Mouse (Mus musculus) thymus, postnatal 10 days (tissue): ENCODE measurements around the gene Gm49378.

Source experiments
- DNase-seq, 2 experiments: peaks; one replicate each; pipeline ENCODE4 v3.0.0; 2021; ENCODE audit warnings: low spot score in 2 of 2

Gm49378 gene

DNA sequence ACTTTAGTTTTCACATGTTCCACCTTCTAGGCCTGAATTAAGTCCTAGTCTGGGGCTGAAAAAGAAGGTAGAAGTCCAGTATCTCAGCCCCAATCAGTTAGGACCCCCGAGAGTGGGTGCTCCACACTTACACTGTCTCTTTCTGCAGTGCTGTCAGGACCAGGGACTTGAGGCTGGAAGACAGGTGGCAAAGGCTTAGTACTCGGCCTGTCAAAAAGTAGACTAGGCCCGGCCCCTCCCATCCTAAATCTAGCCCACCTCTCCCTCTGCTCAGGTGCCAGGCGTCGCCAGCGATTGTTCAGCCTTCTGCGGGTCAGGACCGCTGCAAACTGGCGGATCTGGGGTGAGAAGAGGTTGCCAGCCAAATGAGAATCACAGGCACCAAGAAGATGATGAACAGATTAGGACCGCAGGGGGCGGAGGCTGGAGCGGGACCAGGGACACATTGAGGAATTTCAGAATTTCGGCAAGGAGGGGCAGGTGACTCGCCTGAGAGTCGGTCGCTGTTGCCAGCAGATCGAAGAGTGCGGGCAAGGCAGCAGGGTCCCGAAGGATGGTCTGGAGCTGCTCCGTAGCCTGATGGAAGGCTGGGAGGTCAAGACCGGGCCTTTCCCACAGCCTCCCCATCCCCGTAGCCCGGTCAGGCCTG lies 2.7 kb downstream of the Gm49378 start:
- no peak for DNase-seq

DNA sequence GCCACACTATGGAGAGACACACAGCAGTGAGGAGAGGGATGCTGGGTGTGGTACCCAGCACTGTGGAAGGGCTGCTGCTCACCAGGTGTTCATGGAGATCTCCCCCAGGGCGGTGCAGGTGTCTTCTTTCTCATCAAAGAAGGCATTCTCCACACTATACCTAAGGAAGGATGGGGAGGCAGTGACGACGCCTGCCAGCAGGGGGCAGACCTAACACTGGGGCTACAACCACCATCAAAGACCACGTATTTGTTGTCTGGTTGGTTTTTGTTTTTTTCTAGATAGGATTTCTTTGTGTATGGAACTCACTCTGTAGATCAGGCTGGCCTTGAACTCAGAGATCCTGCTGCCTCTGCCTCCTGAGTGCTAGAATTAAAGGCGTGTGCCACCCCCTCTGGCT lies 8.4 kb downstream of the Gm49378 start:
- DNase-seq: peak; percentile 65 to 87

DNA sequence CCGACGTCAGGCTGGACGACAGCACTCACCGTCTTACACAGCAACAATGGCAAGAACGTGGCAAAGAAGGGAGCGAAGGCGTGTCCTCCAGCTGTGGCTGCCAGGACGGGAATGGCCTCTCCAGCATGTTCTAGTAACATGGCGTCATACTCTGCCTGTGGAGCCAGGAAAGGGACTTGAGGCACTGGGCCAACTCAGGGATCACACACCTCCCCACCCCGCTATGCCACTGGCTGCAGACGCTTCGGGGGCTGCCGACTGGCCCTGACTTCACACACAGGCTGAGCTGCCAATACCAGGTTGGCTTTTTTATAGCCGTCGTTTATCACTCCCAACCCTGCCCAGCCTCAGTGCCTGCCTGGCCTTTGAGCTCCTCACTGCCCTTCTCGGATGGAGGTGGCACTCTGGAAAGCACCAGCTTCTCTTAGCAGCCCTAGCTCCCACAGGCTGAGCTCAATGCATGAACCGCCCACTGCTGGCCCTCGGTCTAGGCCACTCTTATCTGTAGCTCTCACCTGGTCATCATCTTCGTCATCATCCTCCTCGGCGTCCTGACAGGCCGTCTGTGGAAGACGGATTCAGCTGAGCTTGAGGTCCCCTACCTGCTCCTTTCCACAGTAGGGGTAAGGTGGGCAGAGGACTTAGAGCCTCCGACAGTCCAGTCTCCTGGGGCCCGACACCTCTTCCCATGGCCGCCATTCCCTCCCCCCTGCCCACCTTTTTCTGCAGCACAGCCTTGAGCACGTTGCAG lies 9.4 kb downstream of the Gm49378 start:
- DNase-seq: no peak

DNA sequence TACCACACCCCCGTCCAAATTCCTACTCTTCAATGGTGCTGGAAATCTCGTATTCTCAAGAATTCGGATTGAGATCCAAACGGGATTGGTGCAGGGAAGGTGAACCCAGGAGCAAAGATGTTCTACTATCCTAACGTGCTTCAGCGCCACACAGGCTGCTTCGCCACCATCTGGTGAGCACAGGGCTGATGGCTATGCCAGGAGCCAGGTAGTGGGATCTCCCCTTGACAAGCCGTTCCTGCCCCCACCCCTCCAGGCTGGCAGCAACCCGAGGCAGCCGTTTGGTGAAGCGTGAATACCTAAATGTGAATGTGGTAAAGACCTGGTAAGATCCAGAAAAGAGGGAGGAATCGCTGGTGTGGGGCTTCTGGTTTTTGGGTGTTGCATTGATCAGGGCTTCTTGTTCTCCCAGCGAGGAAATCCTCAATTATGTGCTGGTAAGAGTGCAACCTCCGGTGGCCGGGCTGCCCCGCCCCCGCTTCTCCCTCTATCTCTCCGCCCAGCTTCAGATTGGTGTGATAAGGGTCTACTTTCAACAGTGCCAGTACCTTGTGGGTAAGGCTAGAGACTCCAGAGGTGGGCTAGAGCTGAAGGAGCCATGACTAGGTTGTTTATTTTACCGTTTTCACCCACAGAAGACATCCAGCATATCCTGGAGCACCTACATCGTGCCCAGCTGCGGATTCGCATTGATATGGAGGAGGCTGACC lies 19.1 kb downstream of the Gm49378 start:
- no peak for DNase-seq

DNA sequence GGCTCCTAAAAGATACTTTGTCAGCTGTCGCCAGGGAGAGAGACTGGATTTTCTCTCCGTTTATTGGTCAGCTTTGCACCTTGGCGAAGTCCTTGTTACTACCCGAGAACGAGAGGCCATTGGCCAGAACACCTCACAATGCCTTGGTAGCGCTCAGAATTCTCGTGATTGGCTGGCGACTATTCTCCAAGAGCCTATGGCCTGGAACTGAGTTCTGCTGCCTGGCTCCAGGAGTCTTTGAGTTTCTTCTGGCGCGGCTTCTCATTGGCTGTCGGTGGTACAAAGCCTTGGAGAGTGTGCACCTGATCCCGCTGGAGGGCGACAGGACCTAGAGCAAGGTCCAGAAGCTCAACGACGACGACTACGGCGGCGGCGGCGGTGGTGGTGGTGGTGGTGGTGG lies 19.9 kb downstream of the Gm49378 start, which contains the start of gene Rec8:
Gene Rec8, plus strand, starts transcription at position 216 of the 400 bp plus-strand sequence.
- no peak for DNase-seq

DNA sequence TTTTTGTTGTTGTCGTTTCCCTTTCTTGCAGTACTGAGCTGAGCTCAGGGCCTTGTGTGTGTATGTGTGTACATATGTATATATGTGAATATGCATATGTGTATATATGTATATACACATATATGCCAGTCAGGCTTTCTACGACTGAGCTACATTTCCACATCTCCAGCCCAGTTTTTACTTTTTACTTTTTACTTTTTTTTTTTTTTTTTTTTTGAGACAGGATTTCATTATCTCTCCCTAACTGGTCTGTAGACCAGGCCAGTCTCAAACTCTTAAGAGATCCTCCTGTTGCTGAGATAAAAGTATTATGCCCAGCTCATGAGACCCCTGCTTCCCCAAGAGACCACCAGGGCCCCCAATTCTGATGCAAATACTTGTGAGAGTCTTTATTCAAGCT lies 20.9 kb downstream of the Gm49378 start:
- no peak for DNase-seq

DNA sequence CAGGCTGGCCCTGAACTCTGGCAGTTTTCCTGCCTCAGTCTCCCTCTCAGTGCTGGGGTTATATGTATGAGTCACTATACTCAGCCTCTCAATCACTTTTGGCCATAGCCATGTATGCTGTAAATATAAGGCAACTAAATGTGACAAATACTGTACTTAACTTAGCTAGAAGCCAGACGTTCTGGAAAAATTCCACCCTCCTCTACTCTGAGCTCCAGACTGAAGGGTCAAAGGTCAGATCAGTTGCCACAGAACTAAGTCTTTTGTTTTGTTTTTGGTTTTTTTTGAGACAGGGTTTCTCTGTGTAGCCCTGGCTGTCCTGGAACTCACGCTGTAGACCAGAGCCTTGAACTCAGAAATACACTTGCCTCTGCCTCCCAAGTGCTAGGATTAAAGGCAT lies 21.8 kb downstream of the Gm49378 start:
- DNase-seq: no peak

DNA sequence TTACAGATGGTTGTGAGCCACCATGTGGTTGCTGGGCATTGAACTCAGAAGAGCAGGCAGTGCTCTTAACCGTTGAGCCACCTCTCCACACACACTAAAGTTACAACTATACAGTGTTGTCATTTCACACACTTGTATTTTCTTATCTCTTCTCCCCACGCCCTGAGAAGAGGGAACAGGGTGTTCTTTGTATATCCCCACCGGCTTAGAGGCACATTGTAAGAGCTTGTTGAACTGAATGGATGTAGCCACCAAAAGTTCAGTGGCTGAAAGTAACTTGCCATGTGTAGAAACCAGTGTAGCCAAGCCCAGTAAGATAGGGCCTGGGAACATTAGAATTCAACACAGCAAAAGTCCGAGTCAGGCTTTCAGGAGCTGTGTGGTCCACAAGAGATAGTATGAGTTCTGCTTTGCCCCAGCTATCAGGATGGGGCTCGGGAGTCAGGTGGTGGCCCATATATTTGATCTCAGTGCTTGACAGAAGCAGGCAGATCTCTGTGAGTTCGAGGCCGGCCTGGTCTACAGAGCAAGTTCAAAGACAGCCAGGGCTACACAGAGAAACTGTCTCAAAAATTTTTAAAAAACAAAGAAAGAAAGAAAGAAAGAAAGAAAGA lies 23.0 kb downstream of the Gm49378 start:
- DNase-seq: no peak

DNA sequence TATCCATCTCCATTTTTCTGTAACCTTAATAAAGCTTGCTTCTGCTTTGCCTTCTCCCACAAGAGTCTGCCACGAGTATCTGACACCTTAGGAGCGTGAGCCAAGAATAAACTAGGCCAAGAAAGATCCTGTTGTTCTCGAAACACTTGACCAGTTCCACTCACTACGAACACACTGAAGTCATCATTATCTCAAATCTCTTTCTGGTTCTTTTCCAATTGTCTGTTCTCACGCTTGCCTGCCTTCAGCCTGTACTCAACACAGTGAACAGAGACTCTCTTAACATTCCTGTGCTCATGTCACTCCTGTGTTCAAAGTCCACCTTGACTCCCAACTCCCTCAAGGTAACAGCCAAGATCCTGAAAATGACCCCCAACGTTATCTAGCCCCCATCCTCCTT lies 24.3 kb downstream of the Gm49378 start:
- no peak for DNase-seq

DNA sequence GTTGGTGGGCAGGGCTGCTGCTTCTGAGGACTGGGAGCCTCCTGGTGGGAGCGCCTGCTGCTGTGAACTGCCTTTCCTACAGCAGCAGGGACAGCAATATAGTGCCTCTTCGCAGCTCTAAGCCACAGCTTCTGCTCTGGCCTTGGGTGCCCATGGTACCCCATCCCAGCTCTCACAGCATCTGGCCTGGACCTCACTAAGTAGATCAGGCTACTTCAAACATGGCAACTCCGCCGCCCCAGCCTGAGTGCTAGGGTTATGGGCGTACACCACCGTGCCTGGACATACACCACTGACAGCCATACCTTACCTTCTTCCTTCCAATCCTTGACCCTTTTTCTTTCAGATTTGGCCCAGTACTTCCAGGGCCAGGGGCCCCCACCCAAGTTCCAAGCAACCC lies 29.4 kb downstream of the Gm49378 start:
- no peak for DNase-seq

DNA sequence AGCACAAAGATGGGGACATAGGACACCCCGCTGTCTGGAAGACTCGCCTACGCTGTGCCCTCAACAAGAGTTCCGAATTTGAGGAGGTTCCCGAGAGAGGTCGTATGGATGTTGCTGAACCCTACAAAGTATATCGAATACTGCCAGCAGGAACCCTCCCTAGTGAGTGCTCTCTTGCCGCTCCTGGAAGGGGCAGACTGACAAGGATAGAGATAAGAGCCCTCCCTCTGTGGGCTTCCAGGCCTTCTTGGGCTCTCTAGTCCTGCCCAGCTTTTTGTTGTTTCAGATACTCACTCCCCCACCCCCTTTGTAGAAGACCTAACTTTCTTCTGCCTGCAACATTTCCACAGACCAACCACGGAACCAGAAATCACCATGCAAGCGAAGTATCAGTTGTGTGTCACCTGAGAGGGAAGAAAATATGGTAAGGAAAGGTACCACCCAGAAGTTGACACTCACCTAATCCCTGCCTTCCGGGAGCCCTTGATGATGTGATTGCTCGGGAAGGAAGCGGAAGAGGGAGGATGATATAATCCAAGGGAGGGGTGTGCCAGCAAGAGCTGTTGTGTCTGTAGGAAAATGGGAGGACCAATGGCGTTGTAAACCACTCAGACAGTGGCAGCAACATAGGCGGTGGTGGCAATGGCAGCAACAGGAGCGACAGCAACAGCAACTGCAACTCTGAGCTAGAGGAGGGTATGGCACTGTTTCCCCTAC lies 31.8 kb downstream of the Gm49378 start:
- no peak for DNase-seq

DNA sequence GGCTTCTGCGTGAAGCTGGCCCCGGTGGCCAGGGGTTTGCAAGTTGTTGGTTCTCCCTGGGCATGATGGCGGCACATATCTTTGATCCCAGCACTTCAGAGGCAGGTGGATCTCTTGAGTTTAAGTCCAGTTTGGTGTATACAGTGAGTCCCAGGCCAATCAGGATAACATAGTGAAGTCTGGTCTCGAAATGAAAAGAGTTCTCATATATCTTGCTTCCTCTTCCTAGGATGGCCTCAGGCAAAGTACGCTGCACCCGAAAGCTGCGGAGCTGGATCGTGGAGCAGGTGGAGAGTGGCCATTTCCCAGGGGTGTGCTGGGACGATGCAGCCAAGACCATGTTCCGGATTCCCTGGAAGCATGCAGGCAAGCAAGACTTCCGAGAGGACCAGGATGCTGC lies 32.9 kb downstream of the Gm49378 start:
- no peak for DNase-seq

DNA sequence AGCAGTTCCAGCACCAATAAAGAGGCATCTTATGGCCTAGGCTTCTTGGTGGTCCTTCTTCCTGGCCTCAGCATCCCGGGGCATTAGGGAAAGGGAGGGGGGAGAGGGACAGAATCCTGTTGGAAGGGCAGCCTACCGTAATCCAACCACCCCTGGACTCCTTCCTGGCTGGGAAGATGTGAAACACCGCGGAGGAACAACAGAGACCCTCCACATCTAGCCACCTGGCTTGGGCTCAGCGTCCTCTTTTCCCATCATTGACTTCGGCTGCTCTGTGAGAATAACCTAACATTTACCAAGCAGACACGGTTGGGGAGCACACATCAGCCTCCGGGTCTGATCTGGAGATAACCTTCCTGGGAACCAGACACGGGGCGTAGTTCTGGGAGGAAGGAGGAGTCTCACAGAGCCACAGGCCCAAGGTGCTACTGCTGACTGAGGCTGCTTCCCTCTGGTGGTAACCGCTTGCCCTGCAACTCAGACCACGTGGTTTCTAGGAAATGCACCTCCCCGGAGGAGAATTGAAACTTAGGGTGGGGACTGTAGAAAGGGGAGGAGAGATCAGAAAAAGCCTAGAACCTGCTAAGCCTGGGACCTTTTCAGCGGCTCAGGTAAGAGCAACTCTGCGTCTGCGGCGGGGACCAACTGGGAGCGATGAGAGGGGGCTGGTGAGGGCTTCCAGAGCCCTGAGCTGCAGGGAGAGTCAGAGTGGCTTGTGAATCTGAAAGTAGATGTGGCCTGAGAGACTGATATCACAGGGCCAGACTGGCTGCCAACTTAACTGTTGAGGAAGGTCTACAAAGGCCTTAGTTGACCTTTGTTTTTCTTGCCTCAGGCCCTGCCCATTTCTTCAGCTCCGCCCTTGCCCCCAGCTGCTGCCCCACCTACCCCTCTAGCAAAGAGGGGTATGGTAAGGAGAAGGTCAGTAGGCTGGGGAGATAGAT lies 33.8 kb downstream of the Gm49378 start:
- peak; percentile 90 for DNase-seq

DNA sequence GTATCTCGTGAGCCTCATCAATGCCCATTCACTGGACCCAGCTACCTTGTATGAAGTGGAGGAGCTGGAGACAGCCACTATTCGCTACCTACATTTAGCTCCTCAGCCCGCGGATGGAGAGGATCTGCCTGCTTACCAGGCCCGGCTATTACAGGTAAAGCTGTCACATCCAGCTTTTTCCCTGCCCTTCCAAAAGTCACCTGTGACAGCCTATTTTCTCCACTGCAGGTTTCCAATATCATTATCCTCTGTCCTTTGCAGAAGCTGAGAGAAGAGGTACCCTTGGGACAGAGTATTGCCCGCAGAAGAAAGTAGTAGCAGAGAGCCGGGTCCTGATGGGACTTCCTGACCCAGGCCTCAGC lies 34.4 kb downstream of the Gm49378 start, which contains the start of gene Irf9:
Gene Irf9, plus strand, starts transcription at position 301 of the 362 bp plus-strand sequence.
- DNase-seq: no peak

DNA sequence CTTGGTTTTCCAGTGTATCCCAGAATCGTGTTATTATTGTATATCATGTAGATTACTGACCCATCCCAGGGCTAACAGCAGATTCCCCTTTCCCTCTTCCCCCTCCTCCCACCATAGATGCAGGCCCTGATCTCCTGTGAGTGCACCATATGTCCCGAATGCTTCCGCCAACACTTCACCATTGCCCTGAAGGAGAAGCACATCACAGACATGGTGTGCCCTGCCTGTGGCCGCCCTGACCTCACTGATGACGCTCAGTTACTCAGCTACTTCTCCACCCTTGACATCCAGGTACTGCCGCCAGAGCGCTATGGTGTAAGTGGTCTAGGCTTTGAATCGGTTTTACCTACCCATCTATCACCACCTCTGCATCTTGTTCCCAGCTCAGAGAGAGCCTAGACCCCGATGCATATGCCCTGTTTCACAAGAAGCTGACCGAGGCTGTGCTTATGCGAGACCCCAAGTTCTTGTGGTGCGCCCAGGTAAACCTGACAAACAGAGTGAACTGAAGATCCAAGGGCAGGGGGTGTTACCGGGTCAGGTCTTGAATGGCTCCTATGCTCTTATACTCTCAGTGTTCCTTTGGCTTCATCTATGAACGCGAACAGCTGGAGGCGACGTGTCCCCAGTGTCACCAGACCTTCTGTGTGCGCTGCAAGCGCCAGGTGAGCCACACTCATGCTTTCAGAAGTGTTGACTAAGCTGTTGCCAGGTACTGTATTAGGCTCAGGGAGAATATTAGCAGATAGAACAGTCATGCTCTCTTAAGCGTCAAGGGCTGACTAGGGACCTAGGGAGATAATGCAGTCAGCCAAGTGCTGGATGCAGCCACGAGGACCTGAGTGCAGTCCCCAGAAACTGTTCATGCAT lies 38.9 kb downstream of the Gm49378 start:
- no peak for DNase-seq

DNA sequence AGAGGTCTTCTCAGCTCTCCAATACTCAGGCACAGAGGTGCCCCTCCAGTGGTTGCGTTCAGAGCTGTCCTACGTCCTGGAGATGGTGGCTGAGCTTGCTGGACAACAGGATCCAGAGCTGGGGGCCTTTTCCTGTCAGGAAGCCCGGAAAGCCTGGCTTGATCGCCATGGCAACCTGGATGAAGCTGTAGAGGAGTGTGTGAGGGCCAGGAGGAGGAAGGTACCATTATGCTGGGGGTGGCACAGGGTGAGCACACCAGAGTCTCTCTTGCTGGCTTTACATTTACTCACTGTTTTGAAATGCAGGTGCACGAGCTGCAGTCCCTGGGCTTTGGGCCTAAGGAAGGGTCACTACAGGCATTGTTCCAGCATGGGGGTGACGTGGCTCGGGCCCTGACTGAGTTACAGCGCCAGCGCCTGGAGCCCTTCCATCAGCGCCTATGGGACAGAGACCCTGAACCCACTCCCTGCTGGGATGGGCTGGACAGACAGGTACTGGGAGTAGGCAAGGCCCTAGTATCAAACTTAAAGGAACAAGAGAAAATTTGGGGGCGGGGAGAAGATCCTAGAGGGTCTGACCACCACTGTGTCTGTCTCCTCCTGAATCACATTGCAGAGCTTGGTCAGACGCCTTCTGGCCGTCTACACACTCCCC lies 41.5 kb downstream of the Gm49378 start:
- no peak for DNase-seq

DNA sequence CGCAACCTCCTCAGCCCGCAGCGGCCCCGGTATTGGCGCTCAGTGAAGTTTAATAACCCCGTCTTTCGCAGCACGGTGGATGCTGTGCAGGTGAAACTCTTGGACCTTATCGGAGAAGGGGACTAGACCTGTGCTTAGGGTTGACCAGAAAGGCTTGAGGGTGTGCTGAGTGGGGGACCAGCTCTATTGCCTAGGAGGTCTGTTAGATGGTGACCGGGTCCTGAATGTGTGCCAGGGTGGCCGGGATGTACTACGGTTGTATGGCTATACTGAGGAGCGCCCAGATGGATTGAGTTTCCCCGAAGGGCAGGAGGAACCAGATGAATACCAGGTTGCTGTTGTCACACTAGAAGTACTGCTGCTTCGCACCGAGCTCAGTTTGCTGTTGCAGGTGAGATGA lies 45.5 kb downstream of the Gm49378 start:
- DNase-seq: no peak

DNA sequence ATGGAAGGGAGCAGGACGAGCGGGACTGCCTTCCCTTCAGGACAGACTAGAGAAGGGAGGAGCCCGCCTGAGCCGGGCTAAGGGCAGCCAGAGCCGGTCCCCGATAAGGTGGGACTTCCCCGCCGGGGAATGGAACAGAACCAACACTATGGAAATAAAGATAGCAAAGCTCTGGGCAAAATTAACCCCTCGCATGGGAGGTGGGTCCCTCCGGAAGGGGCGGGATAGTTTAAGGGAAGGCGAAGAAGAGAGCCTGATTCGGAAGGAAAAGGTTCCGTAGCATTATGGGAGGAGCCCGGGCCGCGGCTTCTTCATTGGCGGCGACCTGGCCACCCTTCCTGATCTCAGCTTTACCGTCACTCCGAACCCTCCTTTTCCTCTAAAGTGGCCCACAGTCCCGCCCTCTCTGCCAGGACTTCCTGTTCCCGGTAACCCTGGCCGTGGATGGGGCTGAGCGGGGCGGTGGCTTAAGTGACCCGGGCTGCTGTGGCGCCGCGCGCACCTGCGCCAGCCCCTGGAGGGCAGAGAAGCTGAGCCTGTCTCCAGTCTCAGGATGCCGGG lies 46.3 kb downstream of the Gm49378 start, which contains the start of gene Rnf31:
Gene Rnf31, plus strand, starts transcription at position 378 of the 561 bp plus-strand sequence.
- peak; percentile 75 to 80 for DNase-seq
